Mouse (Mus musculus) heart, embryonic 14.5 days (tissue): ENCODE data around the gene Agbl3. TPM values are rescaled to one million over a fixed set of nuclear protein-coding genes. Genes with fewer than 3 reads are reported as not detected.
A peak's percentile ranks its signal among the peaks of the same experiment; 100 is the strongest.

ENCODE experiments used
- ATAC-seq: fragments of 200-750 bp; cut with Nextera tagmentation; 2 replicates; pipeline ENCODE4 v1.8.0; 2017; ENCODE audit warnings: low read depth, moderate TSS enrichment; ENCODE audit not compliant: insufficient number of reproducible peaks, insufficient read depth, low FRiP score
- H3K27ac ChIP-seq, 2 experiments: fragments of 200-500 bp in 1 of 2; fragments of 300-500 bp in 1 of 2; sonication (generic) in 1 of 2; replicated peaks in 1 of 2; 2 replicates each; pipeline ENCODE4 v1.5.1; 2012 to 2014; ENCODE audit warnings: low read depth in 2 of 2, low read length in 2 of 2, control low read depth in 1 of 2, mild to moderate bottlenecking in 1 of 2, mixed read lengths in 1 of 2; ENCODE audit not compliant: control insufficient read depth in 1 of 2, insufficient read depth in 1 of 2
- H3K27me3 ChIP-seq: fragments of 300-500 bp; sonication (generic); 2 replicates; pipeline ENCODE4 v1.6.1; 2014; ENCODE audit warnings: mild to moderate bottlenecking, low read length, control low read depth; ENCODE audit not compliant: control insufficient read depth, insufficient read depth
- H3K36me3 ChIP-seq: fragments of 300-500 bp; sonication (generic); 2 replicates; pipeline ENCODE4 v1.6.1; 2014; ENCODE audit warnings: mild to moderate bottlenecking, control low read depth, low read length, mixed read lengths; ENCODE audit not compliant: control insufficient read depth, insufficient read depth
- H3K4me1 ChIP-seq, 2 experiments: fragments of 200-500 bp in 1 of 2; fragments of 300-500 bp in 1 of 2; sonication (generic) in 1 of 2; 2 replicates each; pipeline ENCODE4 v1.6.1; 2012 to 2014; ENCODE audit warnings: low read length in 2 of 2, control low read depth in 1 of 2, mixed read lengths in 1 of 2; ENCODE audit not compliant: control insufficient read depth in 2 of 2, insufficient read depth in 2 of 2
- H3K4me2 ChIP-seq: fragments of 300-500 bp; sonication (generic); 2 replicates; pipeline ENCODE4 v1.6.1; 2014; ENCODE audit warnings: mild to moderate bottlenecking, low read length
- H3K4me3 ChIP-seq, 2 experiments: fragments of 200-500 bp in 1 of 2; fragments of 300-500 bp in 1 of 2; sonication (generic) in 1 of 2; 2 replicates each; pipeline ENCODE4 v1.5.1; 2012 to 2014; ENCODE audit warnings: low read length in 2 of 2, mild to moderate bottlenecking in 2 of 2, control low read depth in 1 of 2, low read depth in 1 of 2, moderate library complexity in 1 of 2; ENCODE audit not compliant: control insufficient read depth in 1 of 2, insufficient read depth in 1 of 2
- H3K9ac ChIP-seq: fragments of 300-500 bp; sonication (generic); 2 replicates; pipeline ENCODE4 v1.6.1; 2014; ENCODE audit warnings: mild to moderate bottlenecking, low read length
- H3K9me3 ChIP-seq: fragments of 300-500 bp; sonication (generic); 2 replicates; pipeline ENCODE4 v1.6.1; 2016; ENCODE audit warnings: low read length, control low read depth; ENCODE audit not compliant: control insufficient read depth
- WGBS: fragments of 180-500 bp; shearing (Covaris S2); extraction: QIAGEN DNeasy Blood & Tissue Kit; methylation state at CpG from one replicate; pipeline ENCODE4 v1.1.7; 2014; 5-methylcytosine and 5-hydroxymethylcytosine counted together
- polyA plus RNA-seq: library from polyadenylated mRNA; unstranded; fragments of >200 nt; fragmentation: Nextera tagmentation; extraction: Ambion mirVana; gene quantifications from 2 replicates; pipeline ENCODE4 v1.2.1, GENCODE M21; 2014

Agbl3 gene
- polyA plus RNA-seq, 1 experiment from 2014 or later = 6.6 TPM

GRCm38 (mm10) chr6:34884724-34885123 is 104.5 kb downstream of the Agbl3 start:
- Histone ChIP-seq H3K27me3 (no peaks in the 10 kb centered on the region), H3K9me3 (no peaks in the 10 kb centered on the region), H3K4me1 (peaks cover 9 to 10% of the 10 kb centered on the region in 2 experiments; a peak in 3 of 4 replicates), H3K4me3 (no peak overlapping the region), H3K27ac (no peak overlapping the region), H3K36me3 (peaks cover 85% of the 10 kb centered on the region), H3K4me2 (no peak overlapping the region), H3K9ac (no peak overlapping the region)
- WGBS = 79% methylated on average over 7 of the region's 7 CpGs
- ATAC-seq = no peak

DNA sequence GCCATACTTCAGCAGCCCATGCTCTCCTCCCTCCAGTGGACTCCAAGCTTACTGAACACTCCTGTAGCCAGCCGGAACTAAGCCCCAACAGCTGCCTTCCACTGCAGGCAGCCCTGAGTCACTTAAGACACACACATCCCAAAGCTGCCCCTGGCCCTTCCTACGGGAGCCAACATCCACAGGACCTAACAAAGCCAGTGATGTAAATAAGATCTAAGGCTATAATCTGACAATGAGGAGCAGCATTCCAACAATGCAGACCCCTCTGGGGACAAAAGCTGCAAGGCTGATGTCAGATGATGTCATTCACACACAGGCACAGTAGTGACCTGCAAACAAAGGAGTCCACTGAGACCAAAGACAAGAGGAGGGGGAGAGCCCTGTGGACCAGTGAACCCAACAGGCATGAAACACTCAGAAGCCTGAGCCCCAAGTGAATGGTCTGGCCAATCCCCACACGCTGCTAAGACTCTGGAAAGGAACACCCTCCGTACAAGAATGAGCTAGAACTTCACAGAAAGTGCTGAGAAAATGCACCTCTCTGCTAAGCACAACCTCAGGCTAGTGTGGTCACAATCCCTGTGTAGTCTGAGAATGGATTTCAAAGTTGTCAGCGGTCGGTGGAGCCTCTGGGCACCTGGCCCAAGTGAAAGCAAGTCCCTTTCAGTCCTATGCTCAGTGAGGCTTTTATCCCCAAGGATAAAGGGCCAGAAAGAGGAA is 107.1 kb downstream of the Agbl3 start:
- 0 out of 4 replicates have a peak overlapping the region, but pooled peaks of 1 of the 2 experiments have one; percentile 23 for H3K27ac ChIP-seq
- no peaks in the 10 kb centered on the region for H3K9me3 ChIP-seq
- H3K27me3 ChIP-seq = no peaks in the 10 kb centered on the region
- H3K4me3 ChIP-seq = no peak overlapping the region
- peaks cover 86% of the 10 kb centered on the region for H3K36me3 ChIP-seq
- H3K4me1 ChIP-seq = peaks cover 9 to 10% of the 10 kb centered on the region in 2 experiments; a peak in 3 of 4 replicates
- H3K9ac ChIP-seq = peak overlapping the region; percentile 36; the same call in 1 of the 2 replicates
- 57% methylated on average over 6 of the region's 6 CpGs for WGBS
- ATAC-seq = no peak
- H3K4me2 ChIP-seq = no peak overlapping the region

- Histone ChIP-seq H3K4me3 (no peak overlapping the region), H3K9me3 (no peaks in the 10 kb centered on the region), H3K36me3 (peaks cover 87% of the 10 kb centered on the region), H3K4me1 (peaks cover 9 to 10% of the 10 kb centered on the region in 2 experiments; a peak in 3 of 4 replicates), H3K9ac (no peak overlapping the region), H3K4me2 (no peak overlapping the region), H3K27me3 (no peaks in the 10 kb centered on the region), H3K27ac (no peak overlapping the region)
- no peak for ATAC-seq
- 66% methylated on average over 4 of the region's 4 CpGs for WGBS
These were observed 109.0 kb downstream of the Agbl3 start for GRCm38 (mm10) chr6:34889185-34889584.

GRCm38 (mm10) chr6:34895569-34895968 is 115.3 kb downstream of the Agbl3 start:
- no peak for ATAC-seq
- H3K4me3 ChIP-seq = no peak overlapping the region
- no peak overlapping the region for H3K4me2 ChIP-seq
- 83% methylated on average over 7 of the region's 7 CpGs for WGBS
- H3K9ac ChIP-seq = no peak overlapping the region
- H3K27me3 ChIP-seq = no peaks in the 10 kb centered on the region
- H3K9me3 ChIP-seq = no peaks in the 10 kb centered on the region
- H3K27ac ChIP-seq = no peak overlapping the region
- H3K36me3 ChIP-seq = peaks cover 80% of the 10 kb centered on the region
- H3K4me1 ChIP-seq = peaks cover 13 to 18% of the 10 kb centered on the region in 2 experiments

DNA sequence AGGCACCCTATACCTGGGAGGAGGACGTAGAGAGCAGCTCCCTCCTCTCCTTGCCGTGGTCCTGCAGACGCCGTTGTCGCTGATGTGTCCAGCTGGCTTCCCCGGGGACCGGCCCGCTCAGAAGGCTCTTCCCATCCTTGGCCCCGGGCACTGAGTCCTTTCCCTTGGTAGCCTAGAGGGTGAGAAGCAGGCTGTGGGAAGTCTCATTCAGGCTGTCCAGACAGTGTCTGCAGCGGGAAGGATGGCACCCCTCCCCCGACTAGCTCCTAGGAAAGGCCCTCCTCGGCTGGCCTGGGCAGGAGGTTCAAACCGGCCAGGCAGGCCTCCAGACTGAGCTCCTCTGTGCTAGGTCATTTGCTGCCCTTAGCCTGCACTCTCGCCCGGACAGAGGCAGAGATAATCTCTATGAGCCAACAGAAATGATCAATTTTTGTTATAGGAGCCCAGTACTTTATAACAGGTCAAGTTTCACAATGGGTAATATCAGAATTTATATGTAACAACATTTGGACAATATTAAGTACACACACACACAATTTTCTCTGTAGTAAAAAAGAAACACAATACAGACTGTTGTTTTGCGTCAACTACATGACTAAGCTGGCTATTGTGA is 116.0 kb downstream of the Agbl3 start:
- H3K9ac ChIP-seq = no peak overlapping the region
- 58% methylated on average over 16 of the region's 16 CpGs for WGBS
- no peaks in the 10 kb centered on the region for H3K9me3 ChIP-seq
- no peaks in the 10 kb centered on the region for H3K27me3 ChIP-seq
- no peak overlapping the region for H3K4me3 ChIP-seq
- H3K27ac ChIP-seq = no peak overlapping the region
- peaks cover 78% of the 10 kb centered on the region for H3K36me3 ChIP-seq
- H3K4me1 ChIP-seq = peaks cover 13 to 19% of the 10 kb centered on the region in 2 experiments
- H3K4me2 ChIP-seq = no peak overlapping the region
- ATAC-seq = no peak

DNA sequence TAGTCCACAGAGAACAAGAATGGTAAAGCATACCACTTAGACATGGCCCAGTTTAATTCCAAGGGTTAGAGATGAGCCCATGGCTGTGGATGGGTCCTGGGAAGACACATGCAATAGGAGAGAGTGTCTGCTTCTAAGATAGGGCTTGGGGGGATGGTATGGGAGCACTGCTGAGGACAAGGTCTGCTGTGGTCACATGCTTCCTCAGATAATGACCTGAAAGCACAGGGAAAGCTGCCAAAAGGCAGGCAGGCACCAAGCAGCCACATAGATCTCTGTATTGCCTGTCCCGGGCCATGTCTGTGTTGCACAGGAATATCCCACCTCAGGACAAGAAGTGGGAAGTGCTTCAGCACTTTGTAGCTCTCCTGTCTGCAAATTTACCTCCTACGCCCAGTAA is 118.9 kb downstream of the Agbl3 start:
- Histone ChIP-seq H3K9ac (no peak overlapping the region), H3K9me3 (no peaks in the 10 kb centered on the region), H3K36me3 (peaks cover 58% of the 10 kb centered on the region), H3K4me2 (no peak overlapping the region), H3K4me3 (no peak overlapping the region), H3K4me1 (peaks cover 36 to 47% of the 10 kb centered on the region in 2 experiments), H3K27me3 (no peaks in the 10 kb centered on the region), H3K27ac (peak overlapping the region; percentile 15 to 30)
- peak; percentile 40 for ATAC-seq
- 20% methylated on average over 2 of the region's 2 CpGs for WGBS

- no peak overlapping the region for H3K4me2 ChIP-seq
- H3K9ac ChIP-seq = no peak overlapping the region
- H3K4me1 ChIP-seq = peaks cover 41 to 54% of the 10 kb centered on the region in 2 experiments
- no peaks in the 10 kb centered on the region for H3K9me3 ChIP-seq
- H3K4me3 ChIP-seq = no peak overlapping the region
- 61% methylated on average over 2 of the region's 2 CpGs for WGBS
- 0 out of 4 replicates have a peak overlapping the region, but pooled peaks of 1 of the 2 experiments have one; percentile 3 for H3K27ac ChIP-seq
- ATAC-seq = no peak
- H3K36me3 ChIP-seq = peaks cover 58% of the 10 kb centered on the region
- H3K27me3 ChIP-seq = no peaks in the 10 kb centered on the region
These were observed 120.8 kb downstream of the Agbl3 start for GRCm38 (mm10) chr6:34900990-34901389.
